Mouse (Mus musculus) C2C12 (cell line): ENCODE results near the gene 2010300C02Rik.

Experiments used
- CEBPB ChIP-seq: IDR thresholded peaks from one replicate; pipeline ENCODE4 v1.6.1; 2011; ENCODE audit warnings: low read depth, mild to moderate bottlenecking, control low read depth, moderate library complexity
- CTCF ChIP-seq: IDR thresholded peaks from one replicate; pipeline ENCODE4 v1.5.1; 2011; ENCODE audit not compliant: control insufficient read depth, insufficient read depth, insufficient read length
- MAX ChIP-seq: IDR thresholded peaks from one replicate; pipeline ENCODE4 v1.6.1; 2011; ENCODE audit warnings: mild to moderate bottlenecking, control low read depth
- MYOD1 ChIP-seq: IDR thresholded peaks from one replicate; pipeline ENCODE4 v1.6.1; 2011; ENCODE audit warnings: low read depth; ENCODE audit not compliant: control insufficient read depth, insufficient read length
- MYOG ChIP-seq: IDR thresholded peaks from one replicate; pipeline ENCODE4 v1.6.1; 2011; ENCODE audit not compliant: control insufficient read depth, insufficient read length; ENCODE audit errors: extremely low read depth
- USF1 ChIP-seq: IDR thresholded peaks from one replicate; pipeline ENCODE4 v1.6.1; 2011; ENCODE audit warnings: low read depth, mild to moderate bottlenecking, control low read depth, moderate library complexity

GRCm38 (mm10) chr1:37698186-37698839 lies 21.6 kb downstream of the 2010300C02Rik start:
- TF ChIP-seq CTCF, result no peak
- no peak for TF ChIP-seq MYOD1
- TF ChIP-seq MAX, result no peak
- no peak for TF ChIP-seq CEBPB
- no peak for TF ChIP-seq USF1
- no peak for TF ChIP-seq MYOG
